Mouse (Mus musculus) CH12.LX (cell line): ENCODE measurements around the gene Acvr1. TPM values are rescaled to one million over a fixed set of nuclear protein-coding genes. Genes with fewer than 3 reads are reported as not detected.

Source experiments
- DNase-seq: peaks from one replicate; pipeline ENCODE4 v3.0.0-alpha.2; 2013; ENCODE audit errors: extremely low read depth
- H3K27ac ChIP-seq: 2 replicates; pipeline ENCODE4 v1.5.1; 2012; ENCODE audit warnings: low read depth, mild to moderate bottlenecking, control low read depth, moderate library complexity; ENCODE audit not compliant: insufficient read depth
- H3K27me3 ChIP-seq: replicated peaks from 2 replicates; pipeline ENCODE3; 2012; ENCODE audit warnings: inconsistent platforms
- H3K36me3 ChIP-seq, 2 experiments: replicated peaks in 1 of 2; 2 replicates each; pipeline versions ENCODE3 to v1.6.1; 2012; ENCODE audit warnings: inconsistent platforms in 1 of 2, low read length in 1 of 2, mild to moderate bottlenecking in 1 of 2, mixed read lengths in 1 of 2, moderate library complexity in 1 of 2; ENCODE audit not compliant: control insufficient read depth in 1 of 2, insufficient read depth in 1 of 2
- H3K4me1 ChIP-seq, 2 experiments: 2 replicates each; pipeline ENCODE4 v1.6.1; 2012; ENCODE audit warnings: inconsistent platforms in 1 of 2, moderate library complexity in 1 of 2; ENCODE audit not compliant: insufficient read depth in 2 of 2, control insufficient read depth in 1 of 2
- H3K4me2 ChIP-seq: 2 replicates; pipeline ENCODE4 v1.6.1; 2012; ENCODE audit warnings: low read depth, mild to moderate bottlenecking, control low read depth; ENCODE audit not compliant: poor library complexity, insufficient read depth, severe bottlenecking
- H3K4me3 ChIP-seq, 3 experiments: fragments of 150-350 bp in 1 of 3; sonication (generic) in 1 of 3; replicated peaks in 1 of 3; 2 replicates each; pipeline versions ENCODE3 to v1.5.1; 2011 to 2012; ENCODE audit warnings: low read depth in 2 of 3, low read length in 2 of 3, mild to moderate bottlenecking in 2 of 3, moderate library complexity in 2 of 3, control low read depth in 1 of 3, improper control_type of control experiment in 1 of 3, inconsistent platforms in 1 of 3, mixed read lengths in 1 of 3; ENCODE audit not compliant: poor library complexity in 1 of 3
- H3K79me2 ChIP-seq: replicated peaks from 2 replicates; pipeline ENCODE4 v1.6.1; 2012; ENCODE audit warnings: mild to moderate bottlenecking, moderate library complexity; ENCODE audit not compliant: control insufficient read depth, poor library complexity, insufficient read depth, severe bottlenecking; ENCODE audit errors: extremely low read depth
- H3K9ac ChIP-seq: 2 replicates; pipeline ENCODE4 v1.6.1; 2012; ENCODE audit warnings: low read depth, mild to moderate bottlenecking, control low read depth, moderate library complexity; ENCODE audit not compliant: insufficient read depth
- H3K9me3 ChIP-seq: replicated peaks from 2 replicates; pipeline ENCODE3; 2012; ENCODE audit warnings: low read length, inconsistent platforms, mixed read lengths
- BHLHE40 ChIP-seq: IDR thresholded peaks from 2 replicates; pipeline ENCODE4 v1.6.1; 2011; ENCODE audit warnings: mild to moderate bottlenecking, low read depth, low read length, improper control_type of control experiment
- CTCF ChIP-seq, 2 experiments: IDR thresholded peaks in 1 of 2; conservative IDR thresholded peaks in 1 of 2; 2 replicates each; pipeline ENCODE4 v1.5.1; 2011 to 2012; ENCODE audit warnings: low read depth in 2 of 2, low read length in 2 of 2, improper control_type of control experiment in 1 of 2, inconsistent platforms in 1 of 2, mild to moderate bottlenecking in 1 of 2, moderate library complexity in 1 of 2
- E2F4 ChIP-seq: IDR thresholded peaks from 2 replicates; pipeline ENCODE4 v1.6.1; 2011; ENCODE audit warnings: low read depth, low read length, improper control_type of control experiment; ENCODE audit not compliant: insufficient replicate concordance
- ETS1 ChIP-seq: conservative IDR thresholded peaks from 2 replicates; pipeline ENCODE4 v1.6.1; 2012; ENCODE audit warnings: low read depth, mild to moderate bottlenecking, inconsistent platforms, low read length, improper control_type of control experiment, moderate library complexity
- JUND ChIP-seq: conservative IDR thresholded peaks from 2 replicates; pipeline ENCODE4 v1.6.1; 2011; ENCODE audit warnings: low read depth, low read length, improper control_type of control experiment
- MAX ChIP-seq: IDR thresholded peaks from 2 replicates; pipeline ENCODE4 v1.6.1; 2011; ENCODE audit warnings: low read length, improper control_type of control experiment
- MXI1 ChIP-seq: IDR thresholded peaks from 2 replicates; pipeline ENCODE4 v1.6.1; 2011; ENCODE audit warnings: mild to moderate bottlenecking, low read depth, low read length, improper control_type of control experiment
- MYC ChIP-seq: IDR thresholded peaks from 2 replicates; pipeline ENCODE4 v1.6.1; 2011; ENCODE audit warnings: low read depth, mild to moderate bottlenecking, improper control_type of control experiment, low read length
- NELFE ChIP-seq: IDR thresholded peaks from 2 replicates; pipeline ENCODE4 v1.6.1; 2011; ENCODE audit warnings: low read depth, low read length, improper control_type of control experiment
- NRF1 ChIP-seq: IDR thresholded peaks from 2 replicates; pipeline ENCODE4 v1.6.1; 2014; ENCODE audit warnings: low read depth, mild to moderate bottlenecking, inconsistent platforms, low read length, improper control_type of control experiment, moderate library complexity
- PAX5 ChIP-seq: IDR thresholded peaks from 2 replicates; pipeline ENCODE4 v1.6.1; 2012; ENCODE audit warnings: low read length, inconsistent platforms, mixed read lengths
- POLR2A ChIP-seq: IDR thresholded peaks from 2 replicates; pipeline ENCODE4 v1.6.1; 2011; ENCODE audit warnings: low read depth, mild to moderate bottlenecking, improper control_type of control experiment, low read length
- RAD21 ChIP-seq: IDR thresholded peaks from 2 replicates; pipeline ENCODE4 v1.6.1; 2011; ENCODE audit warnings: low read depth, mild to moderate bottlenecking, low read length, improper control_type of control experiment, moderate library complexity
- SIN3A ChIP-seq: IDR thresholded peaks from 2 replicates; pipeline ENCODE4 v1.6.1; 2012; ENCODE audit warnings: low read length, improper control_type of control experiment, inconsistent platforms
- SMC3 ChIP-seq: IDR thresholded peaks from 2 replicates; pipeline ENCODE4 v1.6.1; 2011; ENCODE audit warnings: low read depth, low read length, improper control_type of control experiment
- ZC3H11A ChIP-seq: IDR thresholded peaks from 2 replicates; pipeline ENCODE4 v1.6.1; 2012; ENCODE audit warnings: low read depth, mild to moderate bottlenecking, inconsistent platforms, low read length, improper control_type of control experiment
- ZKSCAN1 ChIP-seq: IDR thresholded peaks from 2 replicates; pipeline ENCODE4 v1.6.1; 2012; ENCODE audit warnings: low read depth, inconsistent platforms, low read length, improper control_type of control experiment, borderline replicate concordance
- ZNF384 ChIP-seq: IDR thresholded peaks from 2 replicates; pipeline ENCODE4 v1.6.1; 2012; ENCODE audit warnings: low read depth, low read length, improper control_type of control experiment, inconsistent platforms
- dilution Hi-C: fragments of 300-500 bp; cut with MboI; formaldehyde crosslinking; loops from 2 replicates; pipeline ENCODE4 v1.14.3; 2020; ENCODE audit warnings: low sequenced_read_pairs; ENCODE audit not compliant: extremely low pct_unique_long_range_greater_than_20kb, extremely low pct_ligation_motif_present
- in situ Hi-C: fragments of 300-500 bp; cut with MboI; formaldehyde crosslinking; loops from 3 replicates; pipeline ENCODE4 v1.14.3; 2019; ENCODE audit warnings: low sequenced_read_pairs, low pct_ligation_motif_present, low pct_unique_long_range_greater_than_20kb, mixed read lengths
- polyA plus RNA-seq: library from polyadenylated mRNA; unstranded; fragments of >175 nt; gene quantifications from 2 replicates; pipeline ENCODE4 v1.2.1, GENCODE M21; 2012; ENCODE audit warnings: low read depth; ENCODE audit not compliant: insufficient read length
- total RNA-seq, 2 experiments: library from RNA; depleted of rRNA; stranded (reverse); fragments of 300-350 nt in 1 of 2; fragments of >200 nt in 1 of 2; gene quantifications; 2 replicates each; pipeline ENCODE4 v1.2.3; 2012 to 2014

Gene Acvr1
- total and polyA plus RNA-seq, 3 experiments, result not detected

- Histone ChIP-seq H3K4me3 (no peak overlapping the region), H3K9me3 (peaks cover 7% of the 10 kb centered on the region), H3K9ac (no peak overlapping the region), H3K27ac (no peak overlapping the region), H3K4me1 (no peaks in the 10 kb centered on the region), H3K4me2 (no peak overlapping the region), H3K36me3 (no peaks in the 10 kb centered on the region), H3K79me2 (no peaks in the 10 kb centered on the region), H3K27me3 (no peaks in the 10 kb centered on the region)
- in situ Hi-C loops, result no loop called here
- dilution Hi-C loops, result no loop called here
- TF ChIP-seq ZNF384 (no peak), JUND (no peak), CTCF (conservative IDR thresholded peaks at IDR 0.05 in 1 of 2, IDR thresholded peaks at IDR 0.05 in 1 of 2; ENCODE audit: low read depth in 2 of 2, low read length in 2 of 2) (no peak), PAX5 (no peak), POLR2A (no peak), MAX (no peak)
- no peak for DNase-seq
Observed at GRCm38 (mm10) chr2:58486441-58487278, 80.3 kb downstream of the Acvr1 start.

GRCm38 (mm10) chr2:58485683-58486082 is 81.3 kb downstream of the Acvr1 start:
- Histone ChIP-seq H3K9me3 (peaks cover 4% of the 10 kb centered on the region), H3K4me1 (peaks cover 0 to 3% of the 10 kb centered on the region in 2 experiments; a peak in 1 of 4 replicates), H3K36me3 (no peaks in the 10 kb centered on the region), H3K9ac (no peak overlapping the region), H3K79me2 (no peaks in the 10 kb centered on the region), H3K27ac (no peak overlapping the region), H3K4me3 (no peak overlapping the region), H3K4me2 (no peak overlapping the region), H3K27me3 (no peaks in the 10 kb centered on the region)
- dilution Hi-C loops (no loop called here), in situ Hi-C loops (no loop called here)
- no peak for DNase-seq
- TF ChIP-seq ZKSCAN1 (no peak), E2F4 (no peak), MYC (no peak), PAX5 (no peak), NELFE (no peak), CTCF (conservative IDR thresholded peaks at IDR 0.05 in 1 of 2, IDR thresholded peaks at IDR 0.05 in 1 of 2; ENCODE audit: low read depth in 2 of 2, low read length in 2 of 2) (no peak), SMC3 (no peak), JUND (no peak), BHLHE40 (no peak), ETS1 (no peak), NRF1 (no peak), MXI1 (no peak), RAD21 (no peak), ZC3H11A (no peak), SIN3A (no peak)
